ENCODE assay signal across 33 mouse cellular contexts in the genomic region with DNA sequence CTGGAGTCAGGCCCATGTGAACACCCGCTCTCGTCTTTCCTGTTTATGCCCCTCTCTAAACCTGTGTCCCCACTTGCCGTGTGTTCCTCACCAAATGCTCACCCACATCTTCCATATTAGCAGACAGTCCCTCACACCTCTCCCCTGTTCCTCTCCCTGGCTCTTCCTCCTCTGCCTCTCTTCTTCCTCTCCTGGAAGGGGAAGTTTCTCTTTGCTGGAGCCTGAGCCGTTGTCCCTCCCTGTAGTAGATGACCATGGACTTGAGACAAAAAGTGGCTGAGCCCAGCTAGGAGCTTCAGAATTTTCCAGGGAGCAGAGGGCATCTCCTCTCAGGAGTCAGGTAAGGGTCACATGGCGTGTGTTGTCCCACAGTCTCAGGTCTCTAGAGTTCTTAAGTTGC. TPM values are rescaled to one million over a fixed set of nuclear protein-coding genes. Genes with fewer than 3 reads are reported as not detected.
DNase-seq lines count a peak whose midpoint lies in the region; ATAC-seq and TF ChIP-seq lines count a peak whose summit lies in the region.
"Had no signal": no experiment of that assay in that cellular context is flagged by ENCODE, and none has a peak within 500 bp of the region (broad histone marks: within the 10 kb centered on the region; RNA-seq: fewer than 3 reads in every experiment).

No protein-coding gene starts in this region.

- no peak overlapping the region for H3K4me3 ChIP-seq in hindbrain, embryonic 10.5 days
- no peak overlapping the region for H3K4me3 ChIP-seq in hindbrain, postnatal 0 days (ENCODE audit: low read length)
- H3K4me3 ChIP-seq in liver, embryonic 15.5 days (replicated peaks) = no peak overlapping the region
- no peak overlapping the region for H3K4me3 ChIP-seq in neural tube, embryonic 15.5 days (replicated peaks)
- H3K4me3 ChIP-seq: embryonic facial prominence, embryonic 10.5 days; embryonic facial prominence, embryonic 13.5 days; erythroblast, embryonic 14.5 days; forebrain, embryonic 10.5 days; forebrain, embryonic 13.5 days; heart, embryonic 12.5 days; heart, embryonic 15.5 days; hindbrain, embryonic 12.5 days; hindbrain, embryonic 15.5 days had no signal

- no peak for DNase-seq in hindbrain, embryonic 10.5 days (ENCODE audit: low spot score)
- no peak for DNase-seq in hindbrain, postnatal 0 days (ENCODE audit: low spot score)
- DNase-seq in adipocyte (ENCODE audit: low spot score) = no peak
- DNase-seq: adrenal gland, adult 2 months; adrenal gland, postnatal 14 days; B cell, adult 2 months; cerebellum, adult 11-12 months; cerebellum, adult 8-10 months; cerebellum, postnatal 10 days; cerebellum, postnatal 36 days; embryo, embryonic 11 days; gastrocnemius, postnatal 10 days; gastrocnemius, postnatal 36 days; heart, adult 18-20 months; heart, postnatal 10 days; heart, postnatal 36 days had no signal

- no peak overlapping the region for H3K4me2 ChIP-seq in hindbrain, postnatal 0 days (ENCODE audit: low read depth, low read length)
- H3K4me2 ChIP-seq in liver, embryonic 15.5 days = no peak overlapping the region
- H3K4me2 ChIP-seq in neural tube, embryonic 15.5 days = no peak overlapping the region
- H3K4me2 ChIP-seq: embryonic facial prominence, embryonic 13.5 days; forebrain, embryonic 13.5 days; heart, embryonic 12.5 days; heart, embryonic 15.5 days; hindbrain, embryonic 12.5 days; hindbrain, embryonic 15.5 days had no signal

- H3K9ac ChIP-seq in hindbrain, postnatal 0 days (replicated peaks; ENCODE audit: low read length) = no peak overlapping the region
- H3K9ac ChIP-seq in liver, embryonic 15.5 days = no peak overlapping the region
- no peak overlapping the region for H3K9ac ChIP-seq in neural tube, embryonic 15.5 days (replicated peaks)
- H3K9ac ChIP-seq: embryonic facial prominence, embryonic 13.5 days; forebrain, embryonic 13.5 days; heart, embryonic 12.5 days; heart, embryonic 15.5 days; hindbrain, embryonic 12.5 days; hindbrain, embryonic 15.5 days had no signal

- H3K36me3 ChIP-seq in hindbrain, embryonic 10.5 days = no peaks in the 10 kb centered on the region
- no peaks in the 10 kb centered on the region for H3K36me3 ChIP-seq in hindbrain, postnatal 0 days (ENCODE audit: insufficient read depth, low read length)
- H3K36me3 ChIP-seq in liver, embryonic 15.5 days (replicated peaks) = no peaks in the 10 kb centered on the region
- H3K36me3 ChIP-seq in neural tube, embryonic 15.5 days = no peaks in the 10 kb centered on the region
- H3K36me3 ChIP-seq: embryonic facial prominence, embryonic 10.5 days; embryonic facial prominence, embryonic 13.5 days; forebrain, embryonic 10.5 days; G1E; heart, embryonic 12.5 days; heart, embryonic 15.5 days; hindbrain, embryonic 12.5 days; hindbrain, embryonic 15.5 days had no signal

- TF ChIP-seq CTCF in hindbrain, postnatal 0 days (IDR thresholded peaks at IDR 0.05; ENCODE audit: low read depth) = no peak

- 83% methylated on average over 5 of the region's 5 CpGs for WGBS in hindbrain, embryonic 10.5 days
- WGBS in hindbrain, postnatal 0 days = 81% methylated on average over 5 of the region's 5 CpGs
- 38% methylated on average over 5 of the region's 5 CpGs for WGBS in liver, embryonic 15.5 days (ENCODE audit: insufficient replicate concordance)
- 85% methylated on average over 5 of the region's 5 CpGs for WGBS in neural tube, embryonic 15.5 days

- no peak for ATAC-seq in hindbrain, postnatal 0 days
- peak; percentile 41 for ATAC-seq in granulocyte monocyte progenitor cell, adult 5-6 weeks (replicated peaks; ENCODE audit: poor library complexity, severe bottlenecking)
- ATAC-seq in liver, embryonic 15.5 days (ENCODE audit: insufficient read depth) = no peak
- ATAC-seq in megakaryocyte, adult 5-6 weeks (ENCODE audit: poor library complexity, severe bottlenecking) = peak; percentile 46
- no peak for ATAC-seq in neural tube, embryonic 15.5 days (ENCODE audit: low FRiP score)
- ATAC-seq: forebrain, embryonic 13.5 days; forebrain, embryonic 16.5 days; Patski had no signal

- no peaks in the 10 kb centered on the region for H3K9me3 ChIP-seq in hindbrain, embryonic 10.5 days
- no peaks in the 10 kb centered on the region for H3K9me3 ChIP-seq in hindbrain, postnatal 0 days (ENCODE audit: low read length)
- H3K9me3 ChIP-seq in liver, embryonic 15.5 days (replicated peaks) = no peaks in the 10 kb centered on the region
- no peaks in the 10 kb centered on the region for H3K9me3 ChIP-seq in neural tube, embryonic 15.5 days (replicated peaks)
- H3K9me3 ChIP-seq: embryonic facial prominence, embryonic 10.5 days; embryonic facial prominence, embryonic 13.5 days; forebrain, embryonic 10.5 days; forebrain, embryonic 13.5 days; G1E; heart, embryonic 12.5 days; heart, embryonic 15.5 days; hindbrain, embryonic 12.5 days; hindbrain, embryonic 15.5 days had no signal

- peaks cover 18% of the 10 kb centered on the region for H3K4me1 ChIP-seq in hindbrain, embryonic 10.5 days (replicated peaks)
- H3K4me1 ChIP-seq in hindbrain, postnatal 0 days (ENCODE audit: insufficient read depth, low read length) = no peaks in the 10 kb centered on the region
- peaks cover 29% of the 10 kb centered on the region for H3K4me1 ChIP-seq in liver, embryonic 15.5 days (replicated peaks)
- 0 out of 2 replicates have a peak, but pooled peaks cover under 1% of the 10 kb centered on the region for H3K4me1 ChIP-seq in neural tube, embryonic 15.5 days
- H3K4me1 ChIP-seq: heart, embryonic 12.5 days; hindbrain, embryonic 15.5 days had no signal

- H3K27ac ChIP-seq in hindbrain, embryonic 10.5 days = 0 out of 2 replicates have a peak overlapping the region, but pooled peaks have one; percentile 8
- no peak overlapping the region for H3K27ac ChIP-seq in hindbrain, postnatal 0 days
- H3K27ac ChIP-seq in liver, embryonic 15.5 days (replicated peaks) = peak overlapping the region; percentile 55
- H3K27ac ChIP-seq in neural tube, embryonic 15.5 days (replicated peaks) = no peak overlapping the region
- H3K27ac ChIP-seq: embryonic facial prominence, embryonic 10.5 days; embryonic facial prominence, embryonic 13.5 days; forebrain, embryonic 10.5 days; forebrain, embryonic 13.5 days; heart, embryonic 15.5 days; hindbrain, embryonic 12.5 days; hindbrain, embryonic 15.5 days had no signal

- peaks cover 25% of the 10 kb centered on the region for H3K27me3 ChIP-seq in hindbrain, embryonic 10.5 days (ENCODE audit: insufficient read depth, poor library complexity, severe bottlenecking)
- no peaks in the 10 kb centered on the region for H3K27me3 ChIP-seq in hindbrain, postnatal 0 days (ENCODE audit: insufficient read depth, low read length)
- no peaks in the 10 kb centered on the region for H3K27me3 ChIP-seq in liver, embryonic 15.5 days
- no peaks in the 10 kb centered on the region; the same call in 1 of the 2 replicates for H3K27me3 ChIP-seq in neural tube, embryonic 15.5 days (replicated peaks)
- H3K27me3 ChIP-seq: Patski had no signal

RNA-seq across cellular contexts. Expression of gene Slc7a10, which starts 19.2 kb away (rescaled TPM):
- 0.56 and 0.80 TPM in 2 replicates for polyA plus RNA-seq in hindbrain, embryonic 10.5 days (2016; fragmentation: Nextera tagmentation; extraction: Ambion mirVana)
- 62.9 and 70.2 TPM in 2 replicates for total RNA-seq in hindbrain, postnatal 0 days (2014; rRNA removed)
- 47.8 and 52.8 TPM in 2 replicates for polyA plus RNA-seq in hindbrain, postnatal 0 days (2015; fragmentation: Nextera tagmentation; extraction: Ambion mirVana)
- not detected in 2 replicates for total RNA-seq in granulocyte monocyte progenitor cell, adult 5-6 weeks (2014; fragmentation: Nextera tagmentation)
- total RNA-seq in granulocyte monocyte progenitor cell, adult 5-6 weeks (2017) = not detected in 2 replicates
- polyA plus RNA-seq in liver, embryonic 15.5 days (2015; fragmentation: Nextera tagmentation; extraction: Ambion mirVana) = 0.60 and 1.0 TPM in 2 replicates
- total RNA-seq in megakaryocyte, adult 5-6 weeks (2015) = not detected in 2 replicates
- not detected in 2 replicates for total RNA-seq in megakaryocyte, adult 5-6 weeks (2017)
- polyA plus RNA-seq in neural tube, embryonic 15.5 days (2015; fragmentation: Nextera tagmentation; extraction: Ambion mirVana) = 24.1 and 25.6 TPM in 2 replicates
- total RNA-seq: CH12.LX had no signal
- polyA plus RNA-seq: erythroblast, embryonic 14.5 days; G1E; Patski had no signal

RNA-seq across cellular contexts. Expression of gene Cebpa, which starts 47.9 kb away (rescaled TPM):
- polyA plus RNA-seq in hindbrain, embryonic 10.5 days (2016; fragmentation: Nextera tagmentation; extraction: Ambion mirVana) = 0.43 and 0.54 TPM in 2 replicates
- 8.3 and 9.8 TPM in 2 replicates for total RNA-seq in hindbrain, postnatal 0 days (2014; rRNA removed)
- polyA plus RNA-seq in hindbrain, postnatal 0 days (2015; fragmentation: Nextera tagmentation; extraction: Ambion mirVana) = 1.1 TPM in 2 replicates
- total RNA-seq in granulocyte monocyte progenitor cell, adult 5-6 weeks (2014; fragmentation: Nextera tagmentation) = 89.6 and 92.8 TPM in 2 replicates
- total RNA-seq in granulocyte monocyte progenitor cell, adult 5-6 weeks (2017) = 33.3 and 45.1 TPM in 2 replicates
- polyA plus RNA-seq in liver, embryonic 15.5 days (2015; fragmentation: Nextera tagmentation; extraction: Ambion mirVana) = 11.0 and 13.8 TPM in 2 replicates
- 48.7 and 57.0 TPM in 2 replicates for total RNA-seq in megakaryocyte, adult 5-6 weeks (2015)
- total RNA-seq in megakaryocyte, adult 5-6 weeks (2017) = 21.7 and 22.4 TPM in 2 replicates
- polyA plus RNA-seq in neural tube, embryonic 15.5 days (2015; fragmentation: Nextera tagmentation; extraction: Ambion mirVana) = 0.74 and 1.9 TPM in 2 replicates
- total RNA-seq: CH12.LX, G1E had no signal

RNA-seq across cellular contexts. Expression of gene Lrp3, which starts 48.3 kb away (rescaled TPM):
- 13.1 and 13.7 TPM in 2 replicates for polyA plus RNA-seq in hindbrain, embryonic 10.5 days (2016; fragmentation: Nextera tagmentation; extraction: Ambion mirVana)
- total RNA-seq in hindbrain, postnatal 0 days (2014; rRNA removed) = 132 and 137 TPM in 2 replicates
- 20.2 and 20.7 TPM in 2 replicates for polyA plus RNA-seq in hindbrain, postnatal 0 days (2015; fragmentation: Nextera tagmentation; extraction: Ambion mirVana)
- not detected in 2 replicates for total RNA-seq in granulocyte monocyte progenitor cell, adult 5-6 weeks (2014; fragmentation: Nextera tagmentation)
- total RNA-seq in granulocyte monocyte progenitor cell, adult 5-6 weeks (2017) = not detected in 2 replicates
- polyA plus RNA-seq in liver, embryonic 15.5 days (2015; fragmentation: Nextera tagmentation; extraction: Ambion mirVana) = 0.40 and 0.50 TPM in 2 replicates
- total RNA-seq in megakaryocyte, adult 5-6 weeks (2015) = not detected in 2 replicates
- total RNA-seq in megakaryocyte, adult 5-6 weeks (2017) = not detected in 2 replicates
- 22.7 and 28.2 TPM in 2 replicates for polyA plus RNA-seq in neural tube, embryonic 15.5 days (2015; fragmentation: Nextera tagmentation; extraction: Ambion mirVana)
- total RNA-seq: CH12.LX had no signal
- polyA plus RNA-seq: G1E had no signal

Comparison
In these comparisons a context has a peak if more than half of its experiments do, and no peak if none do; other contexts are left out.
1. H3K27ac ChIP-seq: peak in hindbrain, embryonic 10.5 days (single experiment) and liver, embryonic 15.5 days (single experiment); none in hindbrain, postnatal 0 days (single experiment) and neural tube, embryonic 15.5 days (single experiment).
2. RNA of gene Slc7a10, which starts 19.2 kb away (polyA plus RNA-seq): 47.8 to 52.8 TPM in hindbrain, postnatal 0 days and 24.1 to 25.6 TPM in neural tube, embryonic 15.5 days; 0.60 to 1.0 TPM in liver, embryonic 15.5 days and 0.56 to 0.80 TPM in hindbrain, embryonic 10.5 days; every median in the first group is over 10 times any median in the second.
3. ATAC-seq: peak in granulocyte monocyte progenitor cell, adult 5-6 weeks (single experiment) and megakaryocyte, adult 5-6 weeks (single experiment); none in hindbrain, postnatal 0 days (single experiment), liver, embryonic 15.5 days (single experiment) and neural tube, embryonic 15.5 days (single experiment).